Mouse (Mus musculus) lung, embryonic 16.5 days (tissue): ENCODE results near the gene Mdm4. TPM values are rescaled to one million over a fixed set of nuclear protein-coding genes. Genes with fewer than 3 reads are reported as not detected.
"Not testable (repeated sequence)": the region's sequence is repeated elsewhere in the genome, so short reads cannot be mapped to it uniquely, and the experiment has no call there.

Experiments used
- ATAC-seq: fragments of 200-750 bp; cut with Nextera tagmentation; 2 replicates; pipeline ENCODE4 v1.8.0; 2017; ENCODE audit warnings: low read depth, mild to moderate bottlenecking, moderate library complexity
- H3K27ac ChIP-seq: fragments of 300-500 bp; sonication (generic); 2 replicates; pipeline ENCODE4 v1.5.1; 2014; ENCODE audit warnings: mild to moderate bottlenecking, control low read depth, low read length
- H3K27me3 ChIP-seq: fragments of 300-500 bp; sonication (generic); 2 replicates; pipeline ENCODE4 v1.6.1; 2014; ENCODE audit warnings: low read depth, low read length, mixed read lengths; ENCODE audit not compliant: control insufficient read depth, insufficient read depth
- H3K36me3 ChIP-seq: fragments of 300-500 bp; sonication (generic); 2 replicates; pipeline ENCODE4 v1.6.1; 2014; ENCODE audit warnings: low read length; ENCODE audit not compliant: control insufficient read depth, insufficient read depth
- H3K4me1 ChIP-seq: fragments of 300-500 bp; sonication (generic); replicated peaks from 2 replicates; pipeline ENCODE4 v1.6.1; 2014; ENCODE audit warnings: low read length, mixed read lengths; ENCODE audit not compliant: control insufficient read depth, insufficient read depth
- H3K4me2 ChIP-seq: fragments of 300-500 bp; sonication (generic); 2 replicates; pipeline ENCODE4 v1.6.1; 2014; ENCODE audit warnings: low read depth, low read length, control low read depth
- H3K4me3 ChIP-seq: fragments of 300-500 bp; sonication (generic); 2 replicates; pipeline ENCODE4 v1.5.1; 2014; ENCODE audit warnings: mild to moderate bottlenecking, low read length, control low read depth
- H3K9ac ChIP-seq: fragments of 300-500 bp; sonication (generic); 2 replicates; pipeline ENCODE4 v1.6.1; 2014; ENCODE audit warnings: low read length, control low read depth
- H3K9me3 ChIP-seq: fragments of 300-500 bp; sonication (generic); 2 replicates; pipeline ENCODE4 v1.6.1; 2016; ENCODE audit warnings: low read length; ENCODE audit not compliant: control insufficient read depth
- WGBS: fragments of 180-500 bp; shearing (Covaris S2); extraction: QIAGEN DNeasy Blood & Tissue Kit; methylation state at CpG from one replicate; pipeline ENCODE4 v1.1.7; 2014; 5-methylcytosine and 5-hydroxymethylcytosine counted together
- polyA plus RNA-seq: library from polyadenylated mRNA; unstranded; fragments of >200 nt; fragmentation: Nextera tagmentation; extraction: Ambion mirVana; gene quantifications from 2 replicates; pipeline ENCODE4 v1.2.1, GENCODE M21; 2015

Mdm4 gene
- polyA plus RNA-seq, 1 experiment from 2014 or later: 33.4 TPM

GRCm38 (mm10) chr1:133016775-133017428 is 13.5 kb downstream of the Mdm4 start:
- Histone ChIP-seq H3K4me3 (no peak overlapping the region), H3K36me3 (peaks cover 24% of the 10 kb centered on the region), H3K4me1 (no peaks in the 10 kb centered on the region), H3K27ac (no peak overlapping the region), H3K4me2 (no peak overlapping the region), H3K9me3 (no peaks in the 10 kb centered on the region), H3K27me3 (no peaks in the 10 kb centered on the region), H3K9ac (no peak overlapping the region)
- 90% methylated on average over 9 of the region's 9 CpGs for WGBS
- ATAC-seq: no peak

- WGBS: 88% methylated on average over 1 of the region's 1 CpGs
- Histone ChIP-seq H3K4me1 (no peaks in the 10 kb centered on the region), H3K4me2 (no peak overlapping the region), H3K9ac (no peak overlapping the region), H3K27me3 (no peaks in the 10 kb centered on the region), H3K27ac (no peak overlapping the region), H3K4me3 (no peak overlapping the region), H3K9me3 (no peaks in the 10 kb centered on the region), H3K36me3 (peaks cover 29% of the 10 kb centered on the region)
- ATAC-seq: no peak
These were observed 16.2 kb downstream of the Mdm4 start for GRCm38 (mm10) chr1:133014196-133014595.

DNA sequence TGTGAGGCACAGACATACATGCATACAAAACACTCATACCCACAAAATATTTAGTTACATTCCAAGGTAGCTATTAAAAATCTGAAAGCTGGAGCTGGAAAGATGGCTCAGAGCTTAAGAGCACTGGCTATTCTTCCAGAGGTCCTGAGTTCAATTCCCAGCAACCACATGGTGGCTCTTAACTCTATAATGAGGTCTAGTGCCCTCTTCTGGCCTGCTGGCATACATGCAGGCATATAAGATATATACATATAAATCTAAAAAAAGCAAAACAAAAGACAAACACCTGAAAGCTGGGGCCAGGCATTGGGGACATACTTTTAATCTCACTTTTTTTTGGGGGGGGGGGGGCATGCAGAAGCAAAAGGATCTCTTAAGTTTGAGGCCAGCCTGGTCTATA is 17.0 kb downstream of the Mdm4 start:
- Histone ChIP-seq H3K4me2 (no peak overlapping the region), H3K4me3 (no peak overlapping the region), H3K9ac (no peak overlapping the region), H3K27me3 (no peaks in the 10 kb centered on the region), H3K36me3 (peaks cover 27% of the 10 kb centered on the region), H3K4me1 (no peaks in the 10 kb centered on the region), H3K9me3 (no peaks in the 10 kb centered on the region), H3K27ac (no peak overlapping the region)
- ATAC-seq: no peak

DNA sequence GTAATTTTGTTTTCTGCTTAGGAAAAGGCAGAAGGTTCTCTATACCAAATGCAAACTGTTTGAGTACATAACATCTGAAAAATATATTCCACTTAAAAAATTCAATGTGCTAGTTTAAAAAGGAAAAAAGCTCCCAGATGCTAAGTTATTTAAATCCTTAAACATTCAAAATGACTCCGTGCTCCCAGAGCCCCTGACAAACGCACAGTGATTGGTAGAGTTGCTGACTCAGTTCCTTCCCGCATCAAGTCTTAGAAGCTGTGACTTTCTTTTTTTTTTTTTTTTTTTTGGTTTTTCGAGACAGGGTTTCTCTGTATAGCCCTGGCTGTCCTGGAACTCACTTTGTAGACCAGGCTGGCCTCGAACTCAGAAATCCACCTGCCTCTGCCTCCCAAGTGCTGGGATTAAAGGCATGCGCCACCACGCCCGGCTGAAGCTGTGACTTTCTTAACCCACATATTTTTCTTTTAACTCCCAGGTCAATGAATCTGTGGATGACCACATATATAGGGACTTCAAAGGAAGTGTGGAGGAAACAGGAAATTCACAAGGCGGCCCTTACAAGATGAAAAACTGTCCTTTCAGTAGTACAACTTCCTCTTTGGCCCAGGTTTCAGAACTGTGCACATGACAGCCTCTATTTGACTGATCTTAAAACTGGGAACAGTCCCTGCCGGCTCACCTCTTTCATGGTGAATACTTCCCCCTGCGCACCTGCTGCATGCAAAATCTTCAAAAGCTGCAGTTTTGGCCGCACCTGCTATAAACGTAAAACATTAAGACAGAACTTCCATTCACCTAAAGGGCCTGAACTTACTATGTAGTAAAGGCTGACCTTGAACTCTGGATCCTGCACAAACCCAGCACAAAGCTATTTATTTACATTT is 18.2 kb downstream of the Mdm4 start:
- no peaks in the 10 kb centered on the region for H3K27me3 ChIP-seq
- 76% methylated on average over 11 of the region's 13 CpGs for WGBS
- H3K4me3 ChIP-seq: no peak overlapping the region
- no peaks in the 10 kb centered on the region for H3K4me1 ChIP-seq
- no peak overlapping the region for H3K4me2 ChIP-seq
- H3K36me3 ChIP-seq: peaks cover 25% of the 10 kb centered on the region
- no peaks in the 10 kb centered on the region for H3K9me3 ChIP-seq
- H3K27ac ChIP-seq: no peak overlapping the region
- ATAC-seq: no peak
- H3K9ac ChIP-seq: no peak overlapping the region

DNA sequence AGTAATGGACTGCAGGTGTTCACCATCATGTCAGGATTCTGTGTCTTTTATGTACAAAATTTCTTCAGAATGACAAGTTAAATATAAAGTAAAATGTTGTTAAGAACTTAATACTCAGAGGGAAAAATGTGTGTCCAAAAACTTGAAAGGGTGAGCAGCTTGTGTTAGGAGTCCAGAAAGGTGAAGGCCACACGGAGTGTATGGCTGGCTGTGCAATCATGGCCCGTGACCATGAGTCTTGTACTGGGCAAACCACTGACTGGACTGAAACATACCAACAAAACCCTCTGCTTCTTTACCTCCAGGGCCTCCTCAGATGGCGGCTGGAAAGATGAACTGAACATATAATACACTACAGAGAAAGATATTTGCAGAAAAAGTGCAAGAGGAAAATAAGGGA is 23.8 kb downstream of the Mdm4 start:
- H3K4me2 ChIP-seq: no peak overlapping the region
- H3K27me3 ChIP-seq: no peaks in the 10 kb centered on the region
- no peaks in the 10 kb centered on the region for H3K4me1 ChIP-seq
- no peak for ATAC-seq
- H3K9me3 ChIP-seq: no peaks in the 10 kb centered on the region
- no peak overlapping the region for H3K4me3 ChIP-seq
- WGBS: 92% methylated on average over 3 of the region's 3 CpGs
- peaks cover 22% of the 10 kb centered on the region for H3K36me3 ChIP-seq
- no peak overlapping the region for H3K27ac ChIP-seq
- no peak overlapping the region for H3K9ac ChIP-seq

DNA sequence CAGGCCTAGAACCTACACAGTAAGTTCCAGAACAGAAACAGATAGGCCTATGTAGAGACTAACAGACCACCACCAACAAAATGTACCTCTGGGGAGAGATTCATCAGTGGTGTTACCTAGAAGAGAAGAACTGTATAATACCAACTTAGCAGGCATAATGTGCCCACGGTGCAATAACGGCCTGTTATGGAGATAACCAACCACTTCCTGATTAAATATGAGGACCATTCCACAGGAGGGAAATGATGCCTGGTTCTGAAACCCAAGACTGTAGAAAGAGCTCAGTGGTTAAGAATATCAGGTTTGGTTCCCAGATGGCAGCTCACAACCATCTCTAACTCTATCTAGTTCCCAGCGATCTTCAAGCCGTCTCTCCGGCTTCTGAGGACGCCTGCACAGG is 30.0 kb downstream of the Mdm4 start:
- peaks cover 42% of the 10 kb centered on the region for H3K36me3 ChIP-seq
- H3K9me3 ChIP-seq: no peaks in the 10 kb centered on the region
- no peak overlapping the region for H3K9ac ChIP-seq
- WGBS: 93% methylated on average over 6 of the region's 6 CpGs
- H3K27me3 ChIP-seq: no peaks in the 10 kb centered on the region
- no peak for ATAC-seq
- no peak overlapping the region for H3K4me2 ChIP-seq
- no peak overlapping the region for H3K27ac ChIP-seq
- H3K4me1 ChIP-seq: no peaks in the 10 kb centered on the region
- H3K4me3 ChIP-seq: no peak overlapping the region

GRCm38 (mm10) chr1:132991580-132991979 is 38.8 kb downstream of the Mdm4 start:
- Histone ChIP-seq H3K4me3 (no peak overlapping the region), H3K9me3 (no peaks in the 10 kb centered on the region), H3K9ac (no peak overlapping the region), H3K4me2 (no peak overlapping the region), H3K36me3 (peaks cover 41% of the 10 kb centered on the region), H3K27ac (no peak overlapping the region), H3K4me1 (no peaks in the 10 kb centered on the region), H3K27me3 (no peaks in the 10 kb centered on the region)
- no peak for ATAC-seq
- WGBS: 88% methylated on average over 7 of the region's 7 CpGs

- no peak for ATAC-seq
- WGBS: 96% methylated on average over 3 of the region's 3 CpGs
- Histone ChIP-seq H3K4me3 (no peak overlapping the region), H3K4me2 (no peak overlapping the region), H3K27ac (no peak overlapping the region), H3K27me3 (no peaks in the 10 kb centered on the region), H3K4me1 (no peaks in the 10 kb centered on the region), H3K9me3 (no peaks in the 10 kb centered on the region), H3K9ac (no peak overlapping the region), H3K36me3 (peaks cover 37% of the 10 kb centered on the region)
These were observed 39.6 kb downstream of the Mdm4 start for GRCm38 (mm10) chr1:132990733-132991132.

DNA sequence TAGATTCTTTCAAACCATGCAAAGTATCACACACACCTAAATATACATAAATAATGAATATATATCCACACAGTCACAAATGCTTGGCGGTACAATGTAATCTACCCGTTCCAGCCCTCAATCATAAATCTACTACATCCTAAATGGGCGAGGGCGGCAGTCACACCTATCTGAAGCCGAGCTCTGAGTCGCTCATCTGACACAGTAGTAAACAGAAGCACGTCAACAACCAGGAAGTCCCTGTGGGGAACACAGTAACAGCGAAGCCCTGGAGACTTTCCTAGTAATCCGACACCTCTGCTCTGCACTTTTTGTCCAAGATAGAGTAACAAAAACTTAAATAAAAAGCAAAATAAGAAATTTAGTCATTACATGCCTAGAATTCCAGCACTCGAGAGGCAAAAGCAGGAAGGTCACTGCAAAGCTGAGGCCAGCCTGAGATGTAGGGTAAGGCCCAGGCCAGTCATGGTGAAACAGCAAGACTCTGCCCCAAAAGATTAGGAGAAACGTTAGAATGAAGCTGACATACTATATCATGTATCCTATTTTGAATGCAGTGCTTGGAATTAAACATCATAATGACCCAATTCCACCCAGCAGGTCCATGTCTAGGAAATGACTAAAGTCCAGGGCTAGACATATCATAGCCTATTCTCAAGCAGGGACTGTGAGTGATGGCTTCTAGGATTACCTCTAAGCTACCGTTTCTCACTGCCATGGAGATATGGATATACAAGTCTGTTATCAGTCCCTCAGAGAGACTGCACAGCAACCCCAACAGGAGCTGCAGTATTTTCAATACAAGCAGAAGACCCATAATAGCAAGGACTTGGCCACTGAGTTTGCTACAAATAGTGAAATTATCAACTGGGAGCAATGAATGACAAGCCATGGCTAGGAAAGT is 41.6 kb downstream of the Mdm4 start:
- WGBS: 62% methylated on average over 12 of the region's 12 CpGs
- peaks cover 37% of the 10 kb centered on the region for H3K36me3 ChIP-seq
- not testable (repeated sequence) for ATAC-seq

More for the DNA sequence above, 41.6 kb downstream of the Mdm4 start:
- H3K4me2 ChIP-seq, H3K27me3 ChIP-seq, H3K27ac ChIP-seq, H3K9me3 ChIP-seq, H3K4me1 ChIP-seq, H3K9ac ChIP-seq, H3K4me3 ChIP-seq: not testable (repeated sequence)
